Mouse (Mus musculus) mouse embryonic stem cell (cell line): ENCODE data around the gene Rdh16.
"Not testable (repeated sequence)": the region's sequence is repeated elsewhere in the genome, so short reads cannot be mapped to it uniquely, and the experiment has no call there.

Experiments used
- in situ Hi-C, 2 experiments: fragments of 300-500 bp; cut with MboI; formaldehyde crosslinking; loops; 1 replicate in 1 of 2; 3 replicates in 1 of 2; pipeline ENCODE4 v1.14.3; 2019 to 2020; ENCODE audit warnings: low sequenced_read_pairs in 2 of 2, low pct_unique_long_range_greater_than_20kb in 1 of 2, mixed read lengths in 1 of 2; ENCODE audit not compliant: unreplicated experiment in 1 of 2

The Rdh16 gene

DNA sequence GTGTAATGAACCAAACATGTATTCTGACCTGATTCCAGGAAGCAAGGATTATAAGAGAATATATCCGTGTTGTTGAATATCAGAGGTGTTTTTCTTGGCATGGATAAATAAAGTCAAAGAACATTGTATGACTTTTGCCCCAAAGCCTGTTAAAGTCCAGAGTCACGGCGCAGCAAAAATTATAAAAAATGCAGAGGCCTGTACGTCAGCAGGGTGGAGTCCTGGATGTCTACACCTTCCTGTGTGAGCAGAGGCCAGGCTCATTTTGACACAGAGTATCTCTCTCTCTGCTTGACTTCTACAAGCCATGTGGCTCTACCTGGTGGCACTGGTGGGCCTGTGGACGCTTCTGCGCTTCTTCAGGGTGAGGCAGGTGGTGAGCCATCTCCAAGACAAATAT is at the start of gene Rdh16:
Gene Rdh16, plus strand, starts transcription at position 262 of the 400 bp plus-strand sequence.
- in situ Hi-C loops, result no loop called here

DNA sequence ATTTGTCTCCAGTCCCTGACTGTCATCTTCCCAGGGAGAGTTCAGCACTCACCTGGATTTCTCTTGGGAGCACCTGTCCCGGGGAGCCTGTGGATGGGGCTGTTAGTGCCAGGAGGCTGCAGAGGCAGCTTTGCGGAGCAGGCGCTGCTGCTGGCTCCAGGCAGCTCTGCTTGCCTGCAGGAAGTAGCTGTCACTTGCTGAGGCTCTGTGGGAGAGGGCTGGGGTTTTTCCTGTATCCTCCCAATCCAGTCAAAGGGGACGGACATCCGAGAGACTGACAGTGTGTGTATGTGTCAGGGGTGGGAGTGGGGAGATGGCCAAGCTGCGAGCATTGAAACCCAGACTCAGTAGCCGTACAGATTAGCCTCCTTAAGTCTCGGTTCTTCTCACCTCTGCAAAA is 49.4 kb upstream of the Rdh16 start, which contains the start of gene Gpr182:
Gene Gpr182, minus strand, starts transcription at position 185 of the 400 bp plus-strand sequence.
- in situ Hi-C loops, result no loop called here

DNA sequence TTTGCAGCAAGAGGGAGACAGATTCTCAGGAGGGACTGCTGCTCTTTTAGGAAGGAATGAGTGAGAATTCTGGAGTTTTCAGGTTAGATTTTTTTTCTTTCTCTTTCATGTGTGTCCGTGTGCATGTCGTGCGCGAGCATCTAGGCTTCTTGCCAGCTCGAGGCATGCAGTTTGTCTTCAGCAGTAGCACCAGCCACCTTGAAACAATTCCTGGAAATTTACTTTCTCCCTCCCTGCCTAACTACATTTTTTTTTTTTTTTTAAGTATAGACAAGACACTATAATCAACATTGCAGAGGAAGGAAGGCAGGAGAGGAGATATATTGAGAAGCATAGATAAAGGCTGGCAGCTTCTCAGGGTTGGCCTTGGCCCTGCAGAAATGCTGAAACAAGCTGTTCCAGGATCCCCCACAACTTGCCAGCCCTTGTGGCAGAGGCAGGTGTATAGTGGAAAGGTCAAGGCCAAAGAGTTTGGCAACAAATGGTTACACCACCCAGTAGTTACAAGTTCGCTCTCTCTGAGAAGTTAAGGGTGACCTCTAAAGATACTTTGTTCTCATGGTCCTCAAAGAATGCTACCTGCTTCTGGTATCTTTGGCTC is 46.3 kb upstream of the Rdh16 start:
- in situ Hi-C loops, result no loop called here

DNA sequence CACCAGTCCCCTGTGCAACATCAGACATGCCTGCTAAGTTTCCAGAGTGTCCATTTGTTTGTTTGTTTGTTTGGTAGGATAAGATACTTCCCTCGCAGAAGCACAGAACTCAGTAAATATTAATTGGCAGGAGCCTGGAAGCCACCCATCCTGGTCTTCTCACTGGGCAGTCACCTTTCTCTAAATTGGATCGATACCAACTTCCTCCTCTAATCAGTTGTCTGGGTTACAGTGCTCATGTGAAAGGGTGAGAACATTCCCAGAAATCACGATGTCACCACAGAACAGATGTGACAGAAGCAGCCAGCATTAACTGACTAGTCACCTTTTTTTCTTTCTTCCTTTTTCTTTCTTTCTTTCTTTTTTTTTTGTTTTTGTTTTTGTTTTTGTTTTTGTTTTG is 45.7 kb upstream of the Rdh16 start:
- in situ Hi-C loops, result no loop called here

DNA sequence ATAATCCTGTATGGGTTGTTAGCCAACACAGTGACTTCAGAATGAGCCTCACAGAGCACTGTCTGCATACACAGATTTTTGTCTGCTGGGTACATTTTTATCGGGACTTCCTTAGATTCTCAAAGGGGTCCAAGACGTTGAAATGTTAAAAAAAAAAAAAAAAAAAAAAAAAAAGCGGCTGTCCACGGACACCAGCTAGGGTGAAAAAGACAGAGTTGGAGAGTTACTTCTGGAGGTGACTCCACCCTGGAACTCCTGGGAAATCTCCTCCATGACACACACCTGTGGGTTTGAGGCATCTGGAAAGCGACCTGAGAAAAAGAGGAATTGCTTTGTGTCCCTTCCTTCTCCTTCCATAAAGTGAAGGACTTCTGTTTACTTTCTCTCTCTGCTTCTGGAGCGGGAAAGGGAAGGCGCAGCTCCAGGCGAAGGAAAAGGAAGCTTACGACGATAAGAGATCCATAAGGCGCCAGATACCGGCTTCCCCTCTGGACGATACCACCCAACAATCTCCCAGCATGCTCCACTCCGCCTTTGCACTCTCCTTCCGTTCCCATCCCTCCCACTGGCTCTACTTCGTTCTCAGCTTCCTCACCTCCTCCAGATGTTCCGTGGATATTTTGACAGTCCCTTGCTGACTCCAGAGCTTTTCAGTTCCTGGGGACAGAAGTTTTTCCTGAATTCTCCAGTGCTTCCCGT is 45.0 kb upstream of the Rdh16 start:
- in situ Hi-C loops, result no loop called here

DNA sequence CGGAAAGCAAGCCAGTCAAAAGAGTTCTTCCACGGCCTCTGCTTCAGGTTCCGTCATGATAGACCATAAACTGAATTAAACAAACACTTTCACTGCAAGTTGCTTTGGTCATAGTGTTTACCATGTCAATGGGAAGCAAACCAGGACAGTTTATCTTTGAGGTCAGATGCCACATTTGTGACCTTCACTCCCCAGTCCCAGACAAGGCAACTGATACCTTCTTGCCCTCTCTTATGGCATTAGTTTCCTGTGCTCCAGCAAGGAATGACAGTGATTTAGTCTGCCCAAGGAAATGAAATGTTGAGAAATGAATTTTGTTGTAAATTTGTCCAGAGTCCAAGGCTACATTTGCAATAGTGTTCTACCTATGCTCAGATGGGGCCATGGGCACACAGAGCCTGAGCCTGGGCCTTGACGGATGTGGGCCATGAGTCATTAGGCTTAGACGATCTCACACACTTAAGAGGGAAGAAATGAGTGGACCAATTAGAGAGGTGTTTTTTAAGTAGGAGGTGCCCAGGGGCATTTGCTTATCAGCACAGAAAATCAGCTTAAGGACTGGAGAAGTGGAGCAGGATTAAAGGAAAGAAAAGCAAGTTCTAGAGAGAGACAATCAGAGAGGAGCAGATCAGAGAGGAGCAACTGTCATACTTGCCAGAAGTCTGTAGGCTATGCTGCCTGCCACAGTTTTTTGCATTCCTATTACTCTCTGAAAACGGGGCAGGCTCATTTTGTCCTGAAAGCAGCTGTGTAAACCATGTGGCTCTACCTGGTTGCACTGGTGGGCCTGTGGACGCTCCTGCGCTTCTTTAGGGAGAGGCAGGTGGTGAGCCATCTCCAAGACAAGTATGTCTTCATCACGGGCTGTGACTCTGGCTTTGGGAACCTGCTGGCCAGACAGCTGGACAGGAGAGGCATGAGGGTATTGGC is 41.5 kb upstream of the Rdh16 start, which contains the start of the genes Rdh1 and Rdh16f1:
Gene Rdh1, plus strand, starts transcription at position 541 of the 930 bp plus-strand sequence.
Gene Rdh16f1, plus strand, starts transcription at position 607 of the 930 bp plus-strand sequence.
- in situ Hi-C loops, result no loop called here

DNA sequence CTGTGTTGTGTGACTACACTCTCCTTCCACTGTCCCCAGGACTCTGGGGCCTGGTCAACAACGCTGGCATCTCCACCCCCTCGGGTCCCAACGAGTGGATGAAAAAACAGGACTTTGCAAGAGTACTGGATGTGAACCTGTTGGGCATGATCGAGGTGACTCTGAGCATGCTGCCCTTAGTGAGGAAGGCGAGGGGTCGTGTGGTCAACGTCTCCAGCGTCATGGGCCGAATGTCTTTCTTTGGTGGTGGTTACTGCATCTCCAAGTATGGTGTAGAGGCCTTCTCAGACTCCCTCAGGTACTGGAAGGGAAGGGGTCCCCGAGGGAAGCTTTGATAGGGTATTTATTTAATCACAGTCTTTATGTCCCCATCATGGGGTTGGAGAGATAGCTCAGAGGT is 38.0 kb upstream of the Rdh16 start:
- in situ Hi-C loops, result not testable (repeated sequence)

DNA sequence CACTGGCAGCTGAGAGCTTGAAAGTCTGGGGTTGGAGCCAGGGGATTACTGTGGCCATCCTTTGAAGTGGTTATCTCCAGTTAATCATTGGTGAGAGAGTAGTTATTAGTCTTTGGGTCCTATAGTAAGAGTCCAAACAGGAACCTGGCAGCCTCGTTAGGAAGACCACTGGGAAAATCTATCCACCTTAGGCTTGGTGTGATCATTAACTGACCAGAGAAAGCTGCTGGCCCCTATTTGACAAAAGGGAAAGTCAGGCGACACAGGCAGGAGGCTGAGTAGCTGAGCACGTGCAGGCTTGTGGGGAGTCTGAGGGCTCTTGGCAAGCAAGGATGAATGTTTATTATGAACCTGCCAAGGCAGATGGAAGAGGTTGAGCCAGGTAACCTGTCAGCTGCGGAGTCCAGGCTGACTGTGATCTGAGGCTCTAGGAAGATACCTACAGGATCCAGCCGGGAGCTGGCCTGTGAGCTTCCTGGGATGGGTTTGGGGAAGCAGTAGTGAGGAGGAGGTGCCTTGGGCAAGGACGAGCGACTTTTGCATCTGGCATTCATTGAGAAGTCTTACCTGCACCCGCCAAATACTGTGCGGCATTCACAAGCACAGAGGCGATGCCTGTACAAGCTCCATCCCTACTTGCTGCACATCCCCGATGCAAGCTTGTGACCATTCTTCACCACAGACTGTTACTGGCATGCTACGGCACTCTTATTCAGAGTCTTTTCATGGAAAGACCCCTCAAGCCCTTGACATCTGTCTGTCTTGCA is 36.9 kb upstream of the Rdh16 start:
- in situ Hi-C loops, result no loop called here

DNA sequence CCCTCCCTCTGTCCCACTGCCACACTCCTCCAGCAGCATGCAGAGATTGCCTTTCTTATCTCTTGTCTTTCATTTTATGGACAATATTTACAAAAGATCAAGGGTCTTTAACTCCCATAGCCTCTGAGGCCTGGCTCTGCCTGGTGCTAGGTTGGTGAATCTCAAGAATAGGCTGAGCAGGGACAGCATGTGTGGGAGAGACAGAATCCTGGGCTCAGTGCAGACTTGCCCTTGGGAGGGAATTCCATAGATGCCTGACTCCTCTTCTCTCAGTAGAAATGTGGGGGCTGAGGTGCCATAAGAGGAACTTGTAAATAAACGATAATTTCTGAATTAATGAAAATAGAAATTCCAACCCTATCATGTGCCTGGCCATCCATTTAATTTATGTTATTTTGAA is 34.4 kb upstream of the Rdh16 start:
- in situ Hi-C loops, result no loop called here

DNA sequence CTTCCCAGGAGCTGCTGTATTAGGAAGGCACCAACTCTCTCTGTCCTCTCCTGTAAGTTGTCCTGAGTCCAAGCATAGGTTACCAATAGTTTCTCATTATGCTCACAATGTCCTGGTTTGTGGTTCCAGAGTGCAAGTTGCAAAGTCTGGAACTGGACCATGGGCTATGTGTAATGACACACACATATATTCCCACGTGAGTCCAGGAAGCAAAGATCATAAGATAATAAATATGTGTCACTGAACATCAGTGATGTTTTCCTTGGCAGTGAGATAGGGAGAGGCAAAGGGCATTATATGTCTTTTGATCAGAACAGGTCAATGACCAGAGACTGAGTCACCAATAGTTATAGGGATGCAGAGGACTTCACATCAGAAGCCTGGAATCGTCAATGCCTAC is 24.9 kb upstream of the Rdh16 start, which contains the start of gene Rdh9:
Gene Rdh9, plus strand, starts transcription at position 376 of the 400 bp plus-strand sequence.
- in situ Hi-C loops, result no loop called here

DNA sequence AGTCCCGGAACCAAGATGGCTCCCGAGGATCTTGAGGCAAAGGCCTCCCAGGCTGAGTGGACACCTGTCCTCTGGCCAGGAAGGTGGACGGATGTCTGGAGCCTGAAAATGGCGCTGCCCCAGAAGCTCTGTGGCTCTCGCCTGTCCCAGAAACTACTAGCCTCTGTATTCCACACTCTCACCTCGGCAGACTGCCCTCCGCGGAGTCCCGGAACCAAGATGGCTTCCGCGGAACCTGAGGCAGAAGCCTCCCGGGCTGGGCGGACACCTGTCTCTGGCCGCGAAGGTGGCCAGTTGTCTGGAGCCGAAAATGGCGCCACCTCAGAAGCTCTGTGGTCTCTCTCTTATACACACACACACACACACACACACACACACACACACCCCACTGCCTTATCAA is 18.6 kb upstream of the Rdh16 start:
- in situ Hi-C loops, result not testable (repeated sequence)

DNA sequence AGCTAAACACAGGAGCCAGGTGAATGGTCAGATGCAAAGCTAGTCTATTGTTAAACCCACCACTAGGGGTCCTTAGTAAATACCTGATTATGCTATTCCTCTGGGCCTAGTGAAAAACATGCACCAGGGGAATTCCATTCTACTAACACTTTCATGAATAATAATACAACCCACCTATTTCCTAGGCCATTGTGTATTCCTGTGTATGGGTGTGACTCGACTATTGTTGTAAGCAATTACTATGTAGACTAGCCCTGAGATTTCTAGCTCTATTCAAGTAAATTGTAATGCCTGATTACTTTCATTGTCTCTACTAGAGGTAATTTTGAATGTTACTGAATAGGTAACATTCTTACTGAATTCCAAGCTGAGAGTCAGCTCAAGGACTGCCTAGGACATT is 15.5 kb upstream of the Rdh16 start:
- in situ Hi-C loops, result not testable (repeated sequence)

DNA sequence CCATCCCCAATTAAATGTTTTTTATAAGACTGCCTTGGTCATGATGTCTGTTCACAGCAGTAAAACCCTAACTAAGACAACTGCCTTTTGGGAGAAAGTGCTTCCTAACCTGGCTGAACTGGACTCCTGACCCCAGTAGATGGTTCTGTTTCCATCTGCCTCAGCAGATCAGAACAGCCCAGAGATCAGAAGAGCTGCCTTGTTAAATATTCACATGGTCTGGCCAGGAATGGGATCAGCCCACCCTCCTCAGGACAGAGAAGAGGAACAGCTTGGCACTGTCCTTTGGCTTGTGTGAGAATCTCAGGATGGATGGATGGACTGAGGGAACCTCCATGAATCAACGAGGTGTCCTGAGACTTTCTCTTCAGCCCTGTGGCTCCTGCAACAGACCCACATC is 1.7 kb upstream of the Rdh16 start:
- in situ Hi-C loops, result no loop called here

DNA sequence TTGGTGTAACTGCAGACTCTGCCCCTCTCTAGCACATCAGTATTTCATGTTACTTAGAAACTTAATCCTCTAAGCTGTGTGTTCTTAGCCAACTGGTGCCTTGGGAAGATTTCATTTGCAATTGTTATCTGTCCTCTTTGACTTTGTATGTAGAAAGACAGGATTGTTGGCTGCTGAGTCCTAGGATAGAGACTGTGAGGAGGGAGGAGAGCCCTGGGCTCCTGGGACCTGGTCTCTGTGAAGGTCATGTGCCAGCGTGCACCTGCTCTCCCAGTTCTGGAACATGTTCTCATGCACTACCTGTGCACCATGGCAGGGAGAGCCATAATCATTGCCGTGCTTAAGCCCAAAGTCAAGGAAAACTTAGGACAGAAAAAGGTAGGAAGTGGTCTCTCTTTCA is 660 bp downstream of the Rdh16 start:
- in situ Hi-C loops, result no loop called here

DNA sequence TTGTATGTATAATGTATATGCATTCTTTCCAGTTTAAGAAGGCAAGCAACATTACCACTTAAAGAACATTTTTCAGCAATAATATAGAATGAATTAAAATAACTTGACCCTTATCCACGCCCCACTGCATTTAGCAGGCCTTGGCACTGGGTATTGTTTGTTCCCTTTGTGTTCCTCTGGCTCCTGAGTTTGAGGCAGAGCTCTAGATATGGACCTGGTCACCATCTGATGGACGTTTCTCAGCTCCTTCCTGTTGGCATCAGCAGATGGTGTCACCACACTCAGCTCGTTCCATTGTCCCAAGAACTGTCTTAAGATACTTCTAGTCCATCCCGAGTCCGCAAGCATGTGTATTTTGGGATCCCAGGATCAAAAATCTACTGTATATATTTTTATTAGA is 1.3 kb downstream of the Rdh16 start:
- in situ Hi-C loops, result no loop called here

DNA sequence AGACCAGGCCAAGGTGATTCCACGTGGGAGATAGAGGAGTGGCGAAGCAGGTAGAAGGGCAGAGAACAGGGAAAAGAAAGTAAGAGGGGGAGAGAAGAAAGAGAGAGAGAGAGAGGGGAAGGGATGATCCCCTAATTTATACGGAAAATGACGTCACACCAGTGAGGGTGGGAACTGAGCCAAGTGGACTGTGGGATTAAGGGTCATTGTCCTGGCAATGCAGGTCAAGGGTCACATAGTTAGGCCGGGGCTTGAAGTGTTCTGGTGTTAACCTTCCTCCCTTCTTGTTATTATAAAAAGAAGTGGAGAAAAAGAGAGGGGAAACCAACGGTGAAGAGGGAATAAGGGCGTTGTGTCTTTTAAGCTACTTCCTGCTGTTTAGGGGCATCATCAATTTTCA is 3.5 kb downstream of the Rdh16 start:
- in situ Hi-C loops, result no loop called here

DNA sequence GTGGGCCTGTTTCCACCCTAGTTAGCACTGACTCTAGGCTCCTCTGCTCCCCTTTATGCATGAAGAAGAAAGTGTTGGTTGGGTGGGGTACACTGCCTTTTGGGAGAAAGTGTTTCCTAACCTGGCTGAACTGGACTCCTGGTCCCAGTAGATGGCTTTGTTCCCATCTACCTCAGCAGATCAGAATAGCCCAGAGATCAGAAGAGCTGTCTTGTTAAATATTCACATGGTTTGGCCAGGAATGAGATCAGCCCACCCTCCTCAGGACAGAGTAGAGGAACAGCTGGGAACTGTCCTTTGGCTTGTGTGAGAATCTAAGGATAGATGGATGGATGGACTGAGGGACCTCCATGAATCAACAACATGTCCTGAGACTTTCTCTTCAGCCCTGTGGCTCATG is 14.9 kb downstream of the Rdh16 start:
- in situ Hi-C loops, result no loop called here

DNA sequence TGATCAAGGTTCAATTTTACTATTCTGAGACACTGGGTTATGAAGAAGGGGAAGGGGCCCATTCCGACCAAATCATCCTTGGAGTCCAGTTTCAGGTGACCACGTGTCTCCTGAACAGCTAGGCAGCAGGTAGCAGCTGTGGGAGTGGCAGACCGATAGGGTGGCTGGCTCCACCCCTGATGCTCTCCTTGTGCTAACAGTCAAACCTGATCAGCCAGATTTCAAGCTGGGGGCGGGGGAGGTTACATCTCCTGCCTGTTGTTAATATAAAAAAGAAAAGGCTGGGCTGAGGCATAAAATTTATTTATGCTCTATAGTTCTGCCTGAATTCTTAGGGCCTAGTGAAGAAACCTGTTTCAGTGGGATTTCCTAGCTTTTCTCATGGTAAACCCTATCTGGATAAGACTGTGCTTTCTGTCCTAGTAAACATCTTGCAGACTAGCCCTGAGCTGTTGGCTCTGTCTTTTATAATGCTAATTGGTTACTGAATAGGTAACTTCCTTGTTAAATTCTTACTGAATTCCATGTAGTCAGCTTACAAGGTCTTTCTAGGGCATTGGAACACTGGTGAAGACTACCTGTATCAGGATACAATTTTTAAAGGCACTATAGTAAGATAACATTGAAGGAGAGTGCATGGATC is 16.4 kb downstream of the Rdh16 start:
- in situ Hi-C loops, result not testable (repeated sequence)
